Mouse (Mus musculus): ENCODE measurements at regions not wholly inside any gene's neighbourhood (a gene's known extent, or its start where the extent isn't known, plus 50 kb on each side); places are given as distances from the start of the nearest gene placed in this dataset.

- TF ChIP-seq CTCF (IDR thresholded peaks at IDR 0.05; ENCODE audit: borderline replicate concordance, extremely low read depth, insufficient read depth, insufficient read length), result no peak
- TF ChIP-seq POLR2A (IDR thresholded peaks at IDR 0.05; ENCODE audit: borderline replicate concordance, extremely low read depth, insufficient read depth, insufficient read length, poor library complexity, severe bottlenecking), result no peak
Observed at GRCm38 (mm10) chr3:8206623-8207404, 1403.1 kb downstream of the Zfp704 start.
